Mouse (Mus musculus): Measurements from ENCODE around the gene Cbfa2t3. TPM values are rescaled to one million over a fixed set of nuclear protein-coding genes. Genes with fewer than 3 reads are reported as not detected.
"Not testable (repeated sequence)": the region's sequence is repeated elsewhere in the genome, so short reads cannot be mapped to it uniquely, and the experiment has no call there.

The Cbfa2t3 gene
- total RNA-seq, 2 experiments from 2014 or later = 7.8 to 79.6 TPM

- ATAC-seq (replicated peaks; ENCODE audit: low FRiP score, low TSS enrichment, poor library complexity, severe bottlenecking) = no peak
Measured at GRCm38 (mm10) chr8:122648192-122648970, 50.5 kb downstream of the Cbfa2t3 start.

GRCm38 (mm10) chr8:122646337-122646736 is 52.6 kb downstream of the Cbfa2t3 start:
- no peak for ATAC-seq (replicated peaks; ENCODE audit: low FRiP score, low TSS enrichment, poor library complexity, severe bottlenecking)

DNA sequence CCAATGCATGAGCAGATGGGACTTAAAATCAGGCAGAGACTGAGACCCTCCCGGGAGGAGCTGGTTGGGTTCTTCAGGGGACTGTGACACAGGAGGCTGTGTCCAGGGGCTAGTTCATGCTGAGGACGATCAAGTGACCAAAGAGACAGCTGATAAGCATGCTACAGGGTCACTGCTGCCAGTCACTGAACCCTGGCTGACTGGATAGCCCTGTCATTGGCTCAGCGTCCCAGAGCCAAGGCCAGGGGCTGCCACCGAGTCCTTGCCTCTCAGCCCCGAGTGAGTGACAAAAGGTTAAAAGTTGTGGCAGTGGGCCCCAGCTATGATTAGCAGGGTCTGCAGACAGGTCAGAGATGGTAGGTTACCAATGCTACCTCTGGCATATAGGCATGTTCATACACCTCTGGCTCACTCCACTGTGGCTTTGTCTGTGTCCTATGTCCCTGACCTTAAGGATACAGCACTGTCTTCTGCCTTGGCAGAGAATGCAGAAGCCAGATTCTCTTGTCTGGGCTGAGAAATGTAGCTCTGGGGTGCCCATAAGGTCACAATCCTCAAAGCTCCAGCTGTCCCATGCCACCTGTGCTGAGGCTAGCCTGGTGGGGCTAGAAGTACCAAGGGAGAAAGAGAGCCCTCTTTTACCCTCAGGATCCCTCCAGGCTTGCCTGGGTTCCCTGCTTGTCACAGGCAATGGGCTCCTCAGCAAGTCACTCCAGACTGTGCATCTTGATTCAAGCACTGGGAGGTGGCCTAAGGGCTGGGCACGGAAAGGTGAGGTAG is 54.5 kb downstream of the Cbfa2t3 start:
- ATAC-seq (replicated peaks; ENCODE audit: low FRiP score, low TSS enrichment, poor library complexity, severe bottlenecking) = no peak

DNA sequence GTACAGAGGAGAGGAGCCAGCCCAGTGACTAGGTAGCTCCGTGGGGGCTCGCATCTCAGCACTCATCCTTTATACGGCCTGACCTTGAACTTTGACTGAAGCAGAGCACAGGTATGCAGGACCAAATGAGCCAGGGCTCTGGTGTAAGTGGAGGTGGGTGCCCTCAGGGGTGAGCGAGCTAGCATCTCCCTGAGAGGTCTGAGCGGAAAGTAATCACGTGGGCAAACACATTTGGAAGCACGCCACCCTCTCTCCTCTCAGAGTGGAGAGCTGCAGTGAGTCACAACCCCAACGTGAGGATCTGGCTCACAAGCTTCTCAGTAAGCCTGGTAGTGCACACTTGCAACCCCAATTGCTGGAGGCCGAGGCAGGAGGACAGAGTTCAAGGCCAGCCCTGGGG is 56.8 kb downstream of the Cbfa2t3 start:
- ATAC-seq (replicated peaks; ENCODE audit: low FRiP score, low TSS enrichment, poor library complexity, severe bottlenecking) = no peak

GRCm38 (mm10) chr8:122641406-122641805 is 57.5 kb downstream of the Cbfa2t3 start:
- ATAC-seq (replicated peaks; ENCODE audit: low FRiP score, low TSS enrichment, poor library complexity, severe bottlenecking) = no peak

GRCm38 (mm10) chr8:122640825-122641224 is 58.1 kb downstream of the Cbfa2t3 start:
- no peak for ATAC-seq (replicated peaks; ENCODE audit: low FRiP score, low TSS enrichment, poor library complexity, severe bottlenecking)

GRCm38 (mm10) chr8:122639521-122640248 is 59.2 kb downstream of the Cbfa2t3 start:
- ATAC-seq (replicated peaks; ENCODE audit: low FRiP score, low TSS enrichment, poor library complexity, severe bottlenecking) = no peak

DNA sequence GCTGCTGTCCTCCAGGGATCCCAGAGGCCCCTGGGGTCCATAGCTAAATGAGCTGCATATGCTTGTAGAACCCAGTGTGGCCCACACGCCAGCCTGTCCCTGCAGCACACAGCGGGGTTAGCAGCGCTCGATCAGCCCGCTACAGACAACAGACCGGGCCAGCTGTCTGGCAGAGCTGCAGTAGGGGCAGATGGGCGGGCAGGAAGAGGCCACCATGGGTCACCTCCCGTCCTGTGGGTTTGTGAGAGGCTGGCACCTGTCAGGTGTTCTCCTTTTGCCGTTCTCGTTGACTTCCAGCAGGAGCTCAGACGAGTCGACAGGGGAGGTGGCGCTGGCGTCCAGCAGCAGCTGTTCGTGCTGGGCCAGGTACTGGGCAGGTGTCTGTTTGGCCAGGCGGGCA is 60.3 kb downstream of the Cbfa2t3 start:
- ATAC-seq (replicated peaks; ENCODE audit: low FRiP score, low TSS enrichment, poor library complexity, severe bottlenecking) = no peak

GRCm38 (mm10) chr8:122637230-122637629 is 61.7 kb downstream of the Cbfa2t3 start:
- ATAC-seq (replicated peaks; ENCODE audit: low FRiP score, low TSS enrichment, poor library complexity, severe bottlenecking) = no peak

DNA sequence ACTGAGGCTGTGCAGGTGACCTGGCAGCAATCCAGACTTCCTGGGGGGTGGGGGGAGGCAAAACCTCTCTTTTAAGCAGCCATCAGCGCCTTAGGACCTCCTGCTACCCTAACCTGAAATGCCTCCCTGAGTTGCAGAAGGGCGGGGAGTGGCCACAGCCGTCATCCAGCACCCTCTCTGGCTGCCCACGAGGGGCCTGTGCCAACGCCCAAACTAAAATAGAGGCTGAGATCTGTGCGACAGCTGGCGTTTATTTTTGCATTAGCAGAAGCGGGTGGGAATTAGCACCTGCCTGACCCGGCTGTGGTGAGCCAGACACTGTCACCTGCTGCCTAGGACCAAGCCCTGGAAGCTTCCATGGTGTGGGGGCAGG is 62.1 kb downstream of the Cbfa2t3 start:
- no peak for ATAC-seq (replicated peaks; ENCODE audit: low FRiP score, low TSS enrichment, poor library complexity, severe bottlenecking)

DNA sequence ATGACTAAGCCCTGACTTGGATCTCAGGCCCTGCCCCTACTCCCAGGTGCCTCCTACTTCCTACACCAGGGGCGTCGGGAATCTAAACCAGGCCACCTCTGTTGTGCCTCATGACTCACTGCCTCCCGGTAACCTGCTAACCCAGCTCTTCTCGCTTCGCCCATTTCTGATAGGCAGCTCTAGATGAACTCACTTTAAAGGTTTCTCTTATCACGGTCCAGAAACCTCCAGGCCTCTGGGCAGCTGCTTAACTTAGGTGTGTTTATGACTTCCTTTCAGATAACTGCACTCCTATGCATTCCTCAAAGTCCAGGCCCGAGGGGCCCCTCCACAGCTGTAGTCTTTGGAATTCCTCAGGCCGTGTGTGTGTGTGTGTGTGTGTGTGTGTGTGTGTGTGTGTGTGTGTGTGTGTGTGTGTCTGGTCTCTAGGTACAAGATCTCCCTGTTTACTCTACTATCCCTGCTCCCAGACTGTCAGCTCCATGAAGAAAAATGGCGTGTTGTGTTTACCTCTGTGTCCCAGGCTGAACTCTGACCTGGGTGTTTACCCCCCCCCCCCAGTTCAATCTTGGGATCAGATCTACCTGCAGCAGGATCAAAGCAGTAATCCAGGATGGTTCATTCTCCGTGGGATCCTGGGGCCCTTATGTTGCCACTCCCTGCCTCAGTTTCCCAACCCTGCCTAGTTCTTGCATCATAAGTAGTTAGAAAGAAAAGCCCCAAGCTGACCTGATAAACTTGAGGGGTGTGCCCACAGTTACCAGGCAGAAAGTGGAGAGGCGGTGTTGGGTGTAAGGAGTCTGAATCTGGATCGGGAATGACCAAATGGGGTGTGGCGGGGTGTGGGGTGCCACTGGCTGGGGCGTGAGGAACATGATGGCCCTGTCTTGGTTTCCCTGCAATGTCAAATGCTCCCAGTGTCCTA is 62.8 kb downstream of the Cbfa2t3 start:
- ATAC-seq (replicated peaks; ENCODE audit: low FRiP score, low TSS enrichment, poor library complexity, severe bottlenecking) = peak; percentile 56

- no peak for ATAC-seq (replicated peaks; ENCODE audit: low FRiP score, low TSS enrichment, poor library complexity, severe bottlenecking)
Measured at GRCm38 (mm10) chr8:122633205-122633604, 65.7 kb downstream of the Cbfa2t3 start.

DNA sequence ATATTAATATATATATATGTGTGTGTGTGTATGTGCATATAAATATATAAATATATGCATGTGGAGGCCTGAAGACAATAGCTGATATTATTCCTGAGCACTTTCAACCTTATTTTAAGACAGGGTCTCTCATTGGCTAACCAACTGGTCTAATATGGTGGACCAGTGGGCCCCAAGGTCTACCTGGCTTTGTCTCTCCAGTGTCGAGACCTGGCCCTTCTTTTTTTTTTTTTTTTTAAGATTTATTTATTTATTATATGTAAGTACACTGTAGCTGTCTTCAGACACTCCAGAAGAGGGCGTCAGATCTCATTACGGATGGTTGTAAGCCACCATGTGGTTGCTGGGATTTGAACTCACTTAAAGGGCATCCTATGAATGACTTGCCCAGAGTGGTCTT is 66.8 kb downstream of the Cbfa2t3 start:
- ATAC-seq (replicated peaks; ENCODE audit: low FRiP score, low TSS enrichment, poor library complexity, severe bottlenecking) = not testable (repeated sequence)

- no peak for ATAC-seq (replicated peaks; ENCODE audit: low FRiP score, low TSS enrichment, poor library complexity, severe bottlenecking)
Measured at GRCm38 (mm10) chr8:122630696-122631095, 68.2 kb downstream of the Cbfa2t3 start.

GRCm38 (mm10) chr8:122629388-122629787 is 69.5 kb downstream of the Cbfa2t3 start:
- no peak for ATAC-seq (replicated peaks; ENCODE audit: low FRiP score, low TSS enrichment, poor library complexity, severe bottlenecking)

DNA sequence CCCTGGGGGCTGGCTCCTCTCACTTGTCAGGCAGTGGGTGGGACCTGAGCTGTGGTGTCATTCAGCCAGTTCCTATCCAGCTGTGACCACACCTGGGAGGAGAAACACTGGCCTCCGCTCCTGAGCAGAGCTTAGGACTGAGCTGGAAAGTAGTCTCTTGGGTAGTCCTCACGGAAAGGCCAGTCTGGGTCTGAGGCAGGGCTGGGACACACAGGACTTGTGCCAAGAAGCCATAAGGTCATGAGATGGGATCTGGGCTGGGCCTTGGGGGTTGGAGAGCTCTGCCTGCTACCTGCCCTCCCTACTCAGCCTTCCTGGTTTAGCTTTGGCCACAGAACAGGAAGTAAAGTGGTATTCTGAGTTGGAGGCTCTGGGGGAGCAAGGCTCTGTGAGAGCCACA is 72.0 kb downstream of the Cbfa2t3 start:
- ATAC-seq (replicated peaks; ENCODE audit: low FRiP score, low TSS enrichment, poor library complexity, severe bottlenecking) = 0 out of 2 replicates have a peak, but pooled peaks have one; percentile 5

DNA sequence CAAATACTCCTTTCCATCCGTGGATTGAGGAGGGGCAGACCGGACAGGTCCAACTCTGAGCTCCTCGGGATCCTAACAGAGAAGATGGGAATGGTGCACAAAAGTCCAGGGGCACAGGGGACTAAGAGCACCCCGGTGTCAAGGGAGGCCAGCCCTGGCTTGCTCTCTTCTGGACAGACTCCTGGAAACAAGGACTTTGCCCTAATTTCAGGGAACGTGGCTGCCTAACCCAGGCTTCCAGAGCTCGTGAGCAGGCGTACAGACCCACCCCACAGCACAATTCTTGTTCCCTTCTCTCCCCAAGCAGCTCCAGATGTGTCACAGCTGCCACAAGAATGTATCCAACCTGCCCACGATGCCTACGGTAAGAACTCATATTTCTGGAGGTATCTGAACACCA is 73.1 kb downstream of the Cbfa2t3 start:
- ATAC-seq (replicated peaks; ENCODE audit: low FRiP score, low TSS enrichment, poor library complexity, severe bottlenecking) = no peak

GRCm38 (mm10) chr8:122624653-122625052 is 74.3 kb downstream of the Cbfa2t3 start:
- ATAC-seq (replicated peaks; ENCODE audit: low FRiP score, low TSS enrichment, poor library complexity, severe bottlenecking) = no peak
